Mouse (Mus musculus) cortical plate, adult 2 months (tissue): Measurements from ENCODE around the gene R3hdml.

ENCODE experiments used
- CTCF ChIP-seq: fragments of 200-500 bp; IDR thresholded peaks from 2 replicates; pipeline ENCODE4 v1.5.1; 2011; ENCODE audit warnings: mild to moderate bottlenecking, control low read depth, low read length; ENCODE audit not compliant: insufficient read depth; ENCODE audit errors: extremely low read depth
- POLR2A ChIP-seq: fragments of 200-500 bp; IDR thresholded peaks from 2 replicates; pipeline ENCODE4 v1.6.1; 2011; ENCODE audit warnings: mild to moderate bottlenecking, low read length, control low read depth; ENCODE audit not compliant: insufficient read depth; ENCODE audit errors: extremely low read depth

DNA sequence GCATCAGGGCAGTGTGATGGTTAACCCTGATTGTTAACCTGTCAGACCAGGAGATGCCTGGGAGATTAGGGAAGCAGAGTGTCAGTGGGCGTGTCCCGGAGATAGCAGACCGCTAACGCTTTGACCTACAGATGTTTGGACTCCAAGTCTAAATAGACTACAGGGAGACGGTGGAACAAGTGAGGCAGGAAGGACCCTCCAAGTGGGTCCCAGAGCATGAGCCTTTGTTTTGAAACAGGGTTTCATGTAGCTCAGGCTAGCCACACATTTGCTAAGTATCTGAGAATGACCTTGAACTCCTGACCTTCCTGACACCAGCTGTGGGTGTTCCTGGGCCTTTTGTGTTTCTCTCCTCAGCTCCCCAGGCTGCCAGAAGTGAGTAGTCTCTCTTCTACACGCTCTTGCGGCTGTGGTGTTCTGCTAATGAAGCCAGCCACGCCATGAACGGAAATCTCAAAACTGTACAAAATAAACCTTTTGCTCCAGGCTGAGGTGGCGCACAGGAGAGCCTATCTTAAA, 28.8 kb upstream of the R3hdml start:
- no peak for TF ChIP-seq CTCF
- no peak for TF ChIP-seq POLR2A
